Comparison of ENCODE assay signal across 34 mouse cellular contexts in genomic region chr11:75849552-75849951, GRCm38 (mm10). TPM values are rescaled to one million over a fixed set of nuclear protein-coding genes. Genes with fewer than 3 reads are reported as not detected.
DNase-seq lines count a peak whose midpoint lies in the region; ATAC-seq and TF ChIP-seq lines count a peak whose summit lies in the region.
"Had no signal": no experiment of that assay in that cellular context is flagged by ENCODE, and none has a peak within 500 bp of the region (broad histone marks: within the 10 kb centered on the region; RNA-seq: fewer than 3 reads in every experiment).

No protein-coding gene starts in this region.

- H3K27ac ChIP-seq in lung, postnatal 0 days (ENCODE audit: low read length) = no peak overlapping the region
- no peak overlapping the region for H3K27ac ChIP-seq in midbrain, embryonic 14.5 days (replicated peaks; ENCODE audit: low read depth, low read length)
- H3K27ac ChIP-seq: embryonic facial prominence, embryonic 10.5 days; embryonic facial prominence, embryonic 13.5 days; forebrain, embryonic 12.5 days; heart, embryonic 15.5 days; hindbrain, embryonic 10.5 days; hindbrain, embryonic 13.5 days had no signal

- H3K9me3 ChIP-seq in lung, postnatal 0 days (ENCODE audit: low read length) = no peaks in the 10 kb centered on the region
- no peaks in the 10 kb centered on the region for H3K9me3 ChIP-seq in midbrain, embryonic 14.5 days (ENCODE audit: control insufficient read depth, low read length)
- H3K9me3 ChIP-seq: embryonic facial prominence, embryonic 10.5 days; embryonic facial prominence, embryonic 13.5 days; forebrain, embryonic 12.5 days; G1E; heart, embryonic 12.5 days; heart, embryonic 15.5 days; hindbrain, embryonic 10.5 days; hindbrain, embryonic 13.5 days had no signal

- no peaks in the 10 kb centered on the region for H3K4me1 ChIP-seq in lung, postnatal 0 days (ENCODE audit: insufficient read depth, low read depth, low read length)
- H3K4me1 ChIP-seq in midbrain, embryonic 14.5 days (ENCODE audit: control insufficient read depth, insufficient read depth, low read length) = peaks cover 7% of the 10 kb centered on the region; the same call in 1 of the 2 replicates

- WGBS in lung, postnatal 0 days = 54% methylated on average over 6 of the region's 6 CpGs
- 82% methylated on average over 6 of the region's 6 CpGs for WGBS in midbrain, embryonic 14.5 days

- no peak for TF ChIP-seq CTCF in lung, postnatal 0 days (IDR thresholded peaks at IDR 0.05)

- peak; percentile 89 for ATAC-seq in lung, postnatal 0 days
- ATAC-seq in CD4-positive, CD25-positive, alpha-beta regulatory T cell, adult 4 months = peak; percentile 37
- ATAC-seq in granulocyte monocyte progenitor cell, adult 5-6 weeks (replicated peaks; ENCODE audit: poor library complexity, severe bottlenecking) = 0 out of 2 replicates have a peak, but pooled peaks have one; percentile 25
- ATAC-seq in midbrain, embryonic 14.5 days (ENCODE audit: low FRiP score, low TSS enrichment) = no peak
- ATAC-seq: activated CD4-positive, CD25-positive, alpha-beta regulatory T cell, adult 4 months; forebrain, embryonic 16.5 days; hindbrain, embryonic 16.5 days; inflammation-experienced regulatory T-cells, adult 6 months; Patski had no signal

- H3K4me3 ChIP-seq in lung, postnatal 0 days (ENCODE audit: low read depth, low read length) = no peak overlapping the region
- no peak overlapping the region for H3K4me3 ChIP-seq in midbrain, embryonic 14.5 days (replicated peaks; ENCODE audit: low read depth, low read length)
- H3K4me3 ChIP-seq: embryonic facial prominence, embryonic 10.5 days; embryonic facial prominence, embryonic 13.5 days; erythroblast, embryonic 14.5 days; forebrain, embryonic 12.5 days; heart, embryonic 12.5 days; heart, embryonic 15.5 days; hindbrain, embryonic 10.5 days; hindbrain, embryonic 13.5 days had no signal

- TF ChIP-seq EP300 in lung, postnatal 0 days (IDR thresholded peaks at IDR 0.05) = peak; percentile 80

- H3K9ac ChIP-seq in lung, postnatal 0 days (replicated peaks; ENCODE audit: low read depth) = no peak overlapping the region
- H3K9ac ChIP-seq in midbrain, embryonic 14.5 days (replicated peaks; ENCODE audit: low read length) = no peak overlapping the region
- H3K9ac ChIP-seq: embryonic facial prominence, embryonic 13.5 days; forebrain, embryonic 12.5 days; heart, embryonic 12.5 days; heart, embryonic 15.5 days; hindbrain, embryonic 13.5 days had no signal

- H3K4me2 ChIP-seq in lung, postnatal 0 days (replicated peaks; ENCODE audit: low read depth, low read length) = no peak overlapping the region
- no peak overlapping the region for H3K4me2 ChIP-seq in midbrain, embryonic 14.5 days (ENCODE audit: low read length)
- H3K4me2 ChIP-seq: embryonic facial prominence, embryonic 13.5 days; forebrain, embryonic 12.5 days; heart, embryonic 12.5 days; heart, embryonic 15.5 days; hindbrain, embryonic 13.5 days had no signal

- no peaks in the 10 kb centered on the region for H3K36me3 ChIP-seq in lung, postnatal 0 days (ENCODE audit: insufficient read depth, low read length)
- no peaks in the 10 kb centered on the region for H3K36me3 ChIP-seq in midbrain, embryonic 14.5 days (ENCODE audit: control insufficient read depth, insufficient read depth, low read length)
- H3K36me3 ChIP-seq: embryonic facial prominence, embryonic 10.5 days; embryonic facial prominence, embryonic 13.5 days; forebrain, embryonic 12.5 days; G1E; heart, embryonic 12.5 days; heart, embryonic 15.5 days; hindbrain, embryonic 10.5 days; hindbrain, embryonic 13.5 days had no signal

- H3K27me3 ChIP-seq in lung, postnatal 0 days (replicated peaks; ENCODE audit: insufficient read depth, low read length) = no peaks in the 10 kb centered on the region
- no peaks in the 10 kb centered on the region for H3K27me3 ChIP-seq in midbrain, embryonic 14.5 days (ENCODE audit: control insufficient read depth, insufficient read depth, low read length)
- H3K27me3 ChIP-seq: CH12.LX; embryonic facial prominence, embryonic 13.5 days; forebrain, embryonic 12.5 days; heart, embryonic 15.5 days; hindbrain, embryonic 13.5 days; Patski had no signal

- DNase-seq in lung, postnatal 0 days (ENCODE audit: low spot score) = peak; percentile 53
- DNase-seq in lung, postnatal 10 days = no peak
- peak; percentile 8 for DNase-seq in CD4-positive helper T cell, adult 2 months (ENCODE audit: low read depth, low spot score)
- no peak for DNase-seq in frontal cortex, postnatal 10 days (ENCODE audit: low spot score in 2 of 2)
- DNase-seq in thymus, postnatal 14 days = no peak
- DNase-seq in midbrain, embryonic 14.5 days = no peak
- DNase-seq: adrenal gland, adult 8-10 months; adrenal gland, postnatal 25 days; cerebellum, adult 11-12 months; cerebellum, adult 8-10 months; cerebellum, postnatal 10 days; cerebellum, postnatal 36 days; embryo, embryonic 11 days; gastrocnemius, postnatal 36 days; heart, adult 11 months; heart, postnatal 10 days; heart, postnatal 36 days had no signal

RNA-seq across cellular contexts. Expression of gene Doc2b, which starts 53.7 kb away (rescaled TPM):
- polyA plus RNA-seq in lung, postnatal 0 days (2015; fragmentation: Nextera tagmentation; extraction: Ambion mirVana) = 0.06 and 0.10 TPM in 2 replicates
- polyA plus RNA-seq in CD4-positive, CD25-positive, alpha-beta regulatory T cell, adult 4 months (2017; shearing (Covaris generic)) = not detected
- not detected in 2 replicates for total RNA-seq in granulocyte monocyte progenitor cell, adult 5-6 weeks (2014; fragmentation: Nextera tagmentation)
- not detected in 2 replicates for total RNA-seq in granulocyte monocyte progenitor cell, adult 5-6 weeks (2017)
- 3.5 and 5.3 TPM in 2 replicates for polyA plus RNA-seq in midbrain, embryonic 14.5 days (2014; fragmentation: Nextera tagmentation; extraction: Ambion mirVana)
- total RNA-seq: CH12.LX, G1E had no signal
- polyA plus RNA-seq: activated CD4-positive, CD25-positive, alpha-beta regulatory T cell, adult 4 months; erythroblast, embryonic 14.5 days; G1E; inflammation-experienced regulatory T-cells, adult 6 months had no signal

Comparison
In these comparisons a context has a peak if more than half of its experiments do, and no peak if none do; other contexts are left out.
1. DNase-seq: peak in lung, postnatal 0 days (single experiment) and CD4-positive helper T cell, adult 2 months (single experiment); none in lung, postnatal 10 days (single experiment), frontal cortex, postnatal 10 days (0 of 2), thymus, postnatal 14 days (single experiment) and midbrain, embryonic 14.5 days (single experiment).